Mouse (Mus musculus) testis, postnatal 10 days (tissue): ENCODE data around the gene Mllt10.

ENCODE experiments used
- DNase-seq: peaks from one replicate; pipeline ENCODE4 v3.0.0; 2021; ENCODE audit warnings: low spot score

The Mllt10 gene

GRCm38 (mm10) chr2:18055016-18055928 lies at the start of gene Mllt10:
TSS of gene Mllt10 (plus strand) at chr2:18055237.
- no peak for DNase-seq

- no peak for DNase-seq
These were observed 43.8 kb upstream of the Mllt10 start for GRCm38 (mm10) chr2:18011226-18011625.

GRCm38 (mm10) chr2:18012866-18013265 lies 42.2 kb upstream of the Mllt10 start:
- no peak for DNase-seq

- no peak for DNase-seq
These were observed 39.5 kb upstream of the Mllt10 start for GRCm38 (mm10) chr2:18015581-18015980.

GRCm38 (mm10) chr2:18016639-18017038 lies 38.4 kb upstream of the Mllt10 start:
- DNase-seq: no peak

GRCm38 (mm10) chr2:18017321-18017720 lies 37.7 kb upstream of the Mllt10 start:
- no peak for DNase-seq

GRCm38 (mm10) chr2:18019122-18019521 lies 35.9 kb upstream of the Mllt10 start:
- no peak for DNase-seq

GRCm38 (mm10) chr2:18022886-18023285 lies 32.2 kb upstream of the Mllt10 start:
- DNase-seq: no peak

- DNase-seq: no peak
These were observed 29.9 kb upstream of the Mllt10 start for GRCm38 (mm10) chr2:18025116-18025515.

- DNase-seq: no peak
These were observed 29.3 kb upstream of the Mllt10 start for GRCm38 (mm10) chr2:18025781-18026115.

GRCm38 (mm10) chr2:18026116-18026947 lies 28.7 kb upstream of the Mllt10 start:
- DNase-seq: peak; percentile 72

GRCm38 (mm10) chr2:18027448-18028139 lies 27.4 kb upstream of the Mllt10 start:
- peak; percentile 95 for DNase-seq

GRCm38 (mm10) chr2:18028140-18029021 lies 26.7 kb upstream of the Mllt10 start:
- DNase-seq: peak; percentile 89

- no peak for DNase-seq
These were observed 25.4 kb upstream of the Mllt10 start for GRCm38 (mm10) chr2:18029656-18030055.

GRCm38 (mm10) chr2:18030581-18030980 lies 24.5 kb upstream of the Mllt10 start:
- DNase-seq: no peak

GRCm38 (mm10) chr2:18031271-18031821 lies 23.7 kb upstream of the Mllt10 start:
- no peak for DNase-seq

- DNase-seq: peak; percentile 64
These were observed 23.1 kb upstream of the Mllt10 start for GRCm38 (mm10) chr2:18031831-18032537.

- no peak for DNase-seq
These were observed 22.5 kb upstream of the Mllt10 start for GRCm38 (mm10) chr2:18032538-18032895.

GRCm38 (mm10) chr2:18033166-18034108 lies 21.6 kb upstream of the Mllt10 start:
- no peak for DNase-seq
